ENCODE assay signal across 8 mouse cellular contexts in the genomic region with DNA sequence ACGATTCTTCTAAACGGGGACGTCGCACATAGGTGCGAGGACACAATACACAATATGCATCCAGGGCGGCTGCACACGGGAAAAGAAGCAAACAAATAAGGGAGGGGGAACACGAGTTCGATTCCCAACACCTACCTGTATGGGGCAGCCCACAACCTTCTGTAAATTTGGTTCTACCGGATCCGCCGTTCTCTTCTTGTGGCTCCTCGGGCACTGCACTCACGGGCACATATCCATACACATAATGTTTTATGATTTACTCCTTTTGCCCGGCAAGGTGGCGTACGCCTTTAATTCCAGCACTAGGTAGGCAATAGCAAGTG. TPM values are rescaled to one million over a fixed set of nuclear protein-coding genes. Genes with fewer than 3 reads are reported as not detected.
A peak's percentile ranks its signal among the peaks of the same experiment; 100 is the strongest.
DNase-seq lines count a peak whose midpoint lies in the region; ATAC-seq lines count a peak whose summit lies in the region.

No protein-coding gene starts in this region.

- peak overlapping the region; percentile 92 for H3K9ac ChIP-seq in heart, embryonic 15.5 days
- H3K9ac ChIP-seq in hindbrain, embryonic 14.5 days = peak overlapping the region; percentile 93
- peak overlapping the region; percentile 93 for H3K9ac ChIP-seq in midbrain, embryonic 12.5 days (replicated peaks)

- WGBS in heart, embryonic 15.5 days = 9% methylated on average over 17 of the region's 17 CpGs
- WGBS in hindbrain, embryonic 14.5 days = 10% methylated on average over 17 of the region's 17 CpGs
- WGBS in midbrain, embryonic 12.5 days = 10% methylated on average over 17 of the region's 17 CpGs

- H3K27ac ChIP-seq in heart, embryonic 15.5 days = peak overlapping the region; percentile 57
- H3K27ac ChIP-seq in hindbrain, embryonic 14.5 days = peak overlapping the region; percentile 81
- peak overlapping the region; percentile 64 for H3K27ac ChIP-seq in midbrain, embryonic 12.5 days (replicated peaks)

- peaks cover 36% of the 10 kb centered on the region for H3K4me1 ChIP-seq in heart, embryonic 15.5 days (replicated peaks)
- H3K4me1 ChIP-seq in hindbrain, embryonic 14.5 days (replicated peaks; ENCODE audit: control insufficient read depth, insufficient read depth, low read length) = peaks cover 36% of the 10 kb centered on the region
- H3K4me1 ChIP-seq in midbrain, embryonic 12.5 days = peaks cover 37% of the 10 kb centered on the region

- intact Hi-C loops in heart, postnatal 25 days (cut with DNase I) = no loop called here

- DNase-seq in heart, postnatal 25 days (ENCODE audit: low spot score) = no peak
- no peak for DNase-seq in hindbrain, embryonic 14.5 days (ENCODE audit: low spot score)
- DNase-seq in spleen, postnatal 10 days (ENCODE audit: low spot score in 2 of 2) = no peak
- no peak for DNase-seq in adrenal gland, adult (ENCODE audit: inconsistent age in 2 of 2, low spot score in 1 of 2)
- no peak for DNase-seq in right cerebral cortex, adult 2 months (ENCODE audit: low spot score in 2 of 2)

- no peaks in the 10 kb centered on the region for H3K36me3 ChIP-seq in heart, embryonic 15.5 days
- H3K36me3 ChIP-seq in hindbrain, embryonic 14.5 days (replicated peaks; ENCODE audit: control insufficient read depth, insufficient read depth) = no peaks in the 10 kb centered on the region
- no peaks in the 10 kb centered on the region for H3K36me3 ChIP-seq in midbrain, embryonic 12.5 days

- no peak; the same call in 1 of the 2 replicates for ATAC-seq in heart, embryonic 15.5 days (replicated peaks; ENCODE audit: insufficient number of reproducible peaks, insufficient read depth, low FRiP score, low read depth)
- ATAC-seq in activated CD4-positive, CD25-positive, alpha-beta regulatory T cell, adult 4 months = peak; percentile 36
- peak; percentile 56 for ATAC-seq in hindbrain, embryonic 14.5 days (ENCODE audit: low FRiP score)
- peak; percentile 36 for ATAC-seq in midbrain, embryonic 12.5 days (ENCODE audit: low FRiP score, low read depth)

- no peaks in the 10 kb centered on the region for H3K9me3 ChIP-seq in heart, embryonic 15.5 days (replicated peaks)
- H3K9me3 ChIP-seq in hindbrain, embryonic 14.5 days (ENCODE audit: control insufficient read depth, low read length) = no peaks in the 10 kb centered on the region
- no peaks in the 10 kb centered on the region for H3K9me3 ChIP-seq in midbrain, embryonic 12.5 days

- H3K27me3 ChIP-seq in heart, embryonic 15.5 days = no peaks in the 10 kb centered on the region
- H3K27me3 ChIP-seq in hindbrain, embryonic 14.5 days (ENCODE audit: control insufficient read depth, insufficient read depth, low read length) = no peaks in the 10 kb centered on the region
- 0 out of 2 replicates have a peak, but pooled peaks cover 3% of the 10 kb centered on the region for H3K27me3 ChIP-seq in midbrain, embryonic 12.5 days

- peak overlapping the region; percentile 86 for H3K4me3 ChIP-seq in heart, embryonic 15.5 days
- peak overlapping the region; percentile 95 for H3K4me3 ChIP-seq in hindbrain, embryonic 14.5 days (replicated peaks; ENCODE audit: low read length)
- H3K4me3 ChIP-seq in midbrain, embryonic 12.5 days = peak overlapping the region; percentile 99

- H3K4me2 ChIP-seq in heart, embryonic 15.5 days = peak overlapping the region; percentile 77
- peak overlapping the region; percentile 80 for H3K4me2 ChIP-seq in hindbrain, embryonic 14.5 days (replicated peaks)
- H3K4me2 ChIP-seq in midbrain, embryonic 12.5 days (replicated peaks) = peak overlapping the region; percentile 88

RNA-seq across cellular contexts. Expression of gene Ptpn11, which starts 0.3 kb away (rescaled TPM):
- 18.5 and 20.0 TPM in 2 replicates for polyA plus RNA-seq in heart, embryonic 15.5 days (2015; fragmentation: Nextera tagmentation; extraction: Ambion mirVana)
- total RNA-seq in heart, postnatal 25 days (2021) = 100 to 1,000 TPM; 175 to 181 TPM
- polyA plus RNA-seq in activated CD4-positive, CD25-positive, alpha-beta regulatory T cell, adult 4 months (2017; shearing (Covaris generic)) = 1 to 10 TPM; 6.0 to 9.6 TPM
- 26.2 and 26.4 TPM in 2 replicates for polyA plus RNA-seq in hindbrain, embryonic 14.5 days (2014; fragmentation: Nextera tagmentation; extraction: Ambion mirVana)
- 21.7 and 24.1 TPM in 2 replicates for polyA plus RNA-seq in midbrain, embryonic 12.5 days (2016; fragmentation: Nextera tagmentation; extraction: Ambion mirVana)

RNA-seq across cellular contexts. Expression of gene Rpl6, which starts 12.7 kb away (rescaled TPM):
- polyA plus RNA-seq in heart, embryonic 15.5 days (2015; fragmentation: Nextera tagmentation; extraction: Ambion mirVana) = 323 and 339 TPM in 2 replicates
- 100 to 1,000 TPM; 521 to 551 TPM for total RNA-seq in heart, postnatal 25 days (2021)
- 1,000 to 10,000 TPM; 1,893 to 2,041 TPM for polyA plus RNA-seq in activated CD4-positive, CD25-positive, alpha-beta regulatory T cell, adult 4 months (2017; shearing (Covaris generic))
- 377 and 422 TPM in 2 replicates for polyA plus RNA-seq in hindbrain, embryonic 14.5 days (2014; fragmentation: Nextera tagmentation; extraction: Ambion mirVana)
- 475 and 502 TPM in 2 replicates for polyA plus RNA-seq in midbrain, embryonic 12.5 days (2016; fragmentation: Nextera tagmentation; extraction: Ambion mirVana)

RNA-seq across cellular contexts. Expression of gene Hectd4, which starts 28.5 kb away (rescaled TPM):
- polyA plus RNA-seq in heart, embryonic 15.5 days (2015; fragmentation: Nextera tagmentation; extraction: Ambion mirVana) = 3.0 and 4.4 TPM in 2 replicates
- total RNA-seq in heart, postnatal 25 days (2021) = 10 to 100 TPM; 19.3 to 23.0 TPM
- polyA plus RNA-seq in activated CD4-positive, CD25-positive, alpha-beta regulatory T cell, adult 4 months (2017; shearing (Covaris generic)) = 1 to 10 TPM; 6.4 to 7.0 TPM
- 34.1 and 37.2 TPM in 2 replicates for polyA plus RNA-seq in hindbrain, embryonic 14.5 days (2014; fragmentation: Nextera tagmentation; extraction: Ambion mirVana)
- polyA plus RNA-seq in midbrain, embryonic 12.5 days (2016; fragmentation: Nextera tagmentation; extraction: Ambion mirVana) = 14.9 and 17.8 TPM in 2 replicates
